Mouse (Mus musculus) kidney, adult 2 months (tissue): ENCODE data around the gene Tango2.

ENCODE experiments used
- CTCF ChIP-seq: fragments of 200-500 bp; conservative IDR thresholded peaks from 2 replicates; pipeline ENCODE4 v1.5.1; 2011; ENCODE audit warnings: low read depth, mild to moderate bottlenecking, control low read depth, low read length, moderate library complexity, mixed read lengths; ENCODE audit not compliant: insufficient read depth, insufficient read length
- POLR2A ChIP-seq: fragments of 200-500 bp; IDR thresholded peaks from one replicate; pipeline ENCODE4 v1.6.1; 2011; ENCODE audit warnings: low read depth, low read length, control low read depth

GRCm38 (mm10) chr16:18268182-18268581 lies 79.7 kb downstream of the Tango2 start:
- 0 out of 2 replicates have a peak, but pooled peaks have one; percentile 15 for TF ChIP-seq CTCF
- no peak for TF ChIP-seq POLR2A
